Mouse (Mus musculus) embryonic facial prominence, embryonic 15.5 days (tissue): ENCODE measurements around the gene Rora. TPM values are rescaled to one million over a fixed set of nuclear protein-coding genes. Genes with fewer than 3 reads are reported as not detected.

Experiments used
- ATAC-seq: fragments of 200-750 bp; cut with Nextera tagmentation; 2 replicates; pipeline ENCODE4 v1.8.0; 2017; ENCODE audit warnings: low read depth, moderate TSS enrichment; ENCODE audit not compliant: insufficient number of reproducible peaks, low FRiP score, low TSS enrichment
- H3K27ac ChIP-seq: fragments of 300-500 bp; sonication (generic); replicated peaks from 2 replicates; pipeline ENCODE4 v1.5.1; 2015; ENCODE audit warnings: mild to moderate bottlenecking, inconsistent platforms
- H3K27me3 ChIP-seq: fragments of 300-500 bp; sonication (generic); 2 replicates; pipeline ENCODE4 v1.6.1; 2015; ENCODE audit warnings: inconsistent platforms
- H3K36me3 ChIP-seq: fragments of 300-500 bp; sonication (generic); 2 replicates; pipeline ENCODE4 v1.6.1; 2015; ENCODE audit warnings: mild to moderate bottlenecking, inconsistent platforms
- H3K4me1 ChIP-seq: fragments of 300-500 bp; sonication (generic); 2 replicates; pipeline ENCODE4 v1.6.1; 2015; ENCODE audit warnings: inconsistent platforms
- H3K4me2 ChIP-seq: fragments of 300-500 bp; sonication (generic); replicated peaks from 2 replicates; pipeline ENCODE4 v1.6.1; 2015; ENCODE audit warnings: mild to moderate bottlenecking, inconsistent platforms
- H3K4me3 ChIP-seq: fragments of 300-500 bp; sonication (generic); replicated peaks from 2 replicates; pipeline ENCODE4 v1.5.1; 2015; ENCODE audit warnings: mild to moderate bottlenecking, inconsistent platforms
- H3K9ac ChIP-seq: fragments of 300-500 bp; sonication (generic); 2 replicates; pipeline ENCODE4 v1.6.1; 2015; ENCODE audit warnings: inconsistent platforms
- H3K9me3 ChIP-seq: fragments of 300-500 bp; sonication (generic); replicated peaks from 2 replicates; pipeline ENCODE4 v1.6.1; 2016; ENCODE audit warnings: inconsistent platforms
- WGBS: fragments of 180-500 bp; shearing (Covaris S2); methylation state at CpG from one replicate; pipeline ENCODE4 v1.1.7; 2015; 5-methylcytosine and 5-hydroxymethylcytosine counted together
- polyA plus RNA-seq: library from polyadenylated mRNA; unstranded; fragments of >200 nt; fragmentation: Nextera tagmentation; extraction: Ambion mirVana; gene quantifications from 2 replicates; pipeline ENCODE4 v1.2.1, GENCODE M21; 2015

The Rora gene
- polyA plus RNA-seq, 1 experiment from 2014 or later = 27.3 TPM

DNA sequence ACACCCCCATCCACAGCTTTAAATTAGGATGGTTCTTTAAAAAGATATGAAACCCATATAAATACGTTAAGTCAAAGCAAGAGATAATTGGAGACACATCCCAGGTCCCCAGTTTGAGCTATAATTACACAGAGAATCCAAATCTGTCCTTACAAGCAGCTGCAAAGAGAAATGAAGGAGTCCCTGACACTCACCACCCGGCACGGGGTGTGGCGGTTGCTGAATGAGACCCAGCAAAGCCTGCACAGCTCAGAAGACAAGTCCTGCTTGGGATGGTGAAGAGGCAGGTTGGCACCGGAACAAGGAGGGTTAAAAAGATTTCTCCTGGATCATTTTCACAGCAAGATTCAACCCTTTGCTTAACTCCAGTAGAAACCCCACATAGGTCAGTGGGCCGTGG lies 272.8 kb downstream of the Rora start:
- H3K4me2 ChIP-seq = no peak overlapping the region
- peaks cover 12% of the 10 kb centered on the region; the same call in 1 of the 2 replicates for H3K4me1 ChIP-seq
- H3K36me3 ChIP-seq = no peaks in the 10 kb centered on the region
- no peak overlapping the region for H3K27ac ChIP-seq
- 87% methylated on average over 6 of the region's 6 CpGs for WGBS
- no peak overlapping the region for H3K9ac ChIP-seq
- no peaks in the 10 kb centered on the region for H3K9me3 ChIP-seq
- no peak for ATAC-seq
- no peak overlapping the region for H3K4me3 ChIP-seq
- H3K27me3 ChIP-seq = no peaks in the 10 kb centered on the region; the same call in 1 of the 2 replicates

DNA sequence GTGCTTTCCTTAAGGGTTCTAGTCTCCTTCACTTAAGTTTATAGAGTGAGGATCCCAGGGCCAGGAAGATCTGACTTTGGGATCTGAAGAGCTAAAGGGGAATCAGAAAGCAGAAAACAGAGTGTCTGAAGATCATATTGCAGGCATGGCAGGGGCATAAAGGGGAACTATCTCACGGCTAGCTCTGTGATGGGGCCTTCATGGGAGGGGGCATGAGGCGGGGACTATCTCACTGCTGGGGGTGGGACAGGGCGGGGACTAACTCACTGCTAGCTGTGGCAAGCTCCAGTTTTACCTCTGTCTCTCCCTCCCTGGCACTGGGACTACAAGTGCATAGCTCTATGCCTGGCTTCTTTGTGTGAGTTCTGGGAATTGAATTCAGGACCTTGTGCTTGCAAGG lies 279.6 kb downstream of the Rora start:
- WGBS = 51% methylated on average over 3 of the region's 3 CpGs
- Histone ChIP-seq H3K4me1 (peaks cover 11% of the 10 kb centered on the region; the same call in 1 of the 2 replicates), H3K27me3 (no peaks in the 10 kb centered on the region; the same call in 1 of the 2 replicates), H3K36me3 (no peaks in the 10 kb centered on the region), H3K9ac (no peak overlapping the region), H3K4me2 (no peak overlapping the region), H3K4me3 (no peak overlapping the region), H3K27ac (no peak overlapping the region), H3K9me3 (no peaks in the 10 kb centered on the region)
- ATAC-seq = no peak

DNA sequence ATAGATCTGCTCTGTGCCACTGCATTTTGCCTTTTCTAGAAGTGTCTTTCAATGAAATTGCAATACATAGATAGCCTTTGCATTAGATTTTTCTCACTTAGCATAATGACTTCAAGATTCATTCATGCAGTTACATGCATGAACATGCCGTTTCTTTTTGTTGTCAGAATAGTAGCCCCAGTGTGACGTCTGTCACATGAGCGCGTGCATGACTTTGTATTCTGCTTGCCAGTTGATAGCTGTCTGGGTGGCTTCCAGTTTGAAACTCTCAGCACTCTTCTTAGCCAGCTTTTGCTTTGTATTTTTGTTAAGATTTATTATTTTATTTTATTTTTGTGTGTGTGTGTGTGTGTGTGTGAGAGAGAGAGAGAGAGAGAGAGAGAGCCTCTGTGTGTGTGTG lies 280.7 kb downstream of the Rora start:
- Histone ChIP-seq H3K27ac (no peak overlapping the region), H3K4me2 (no peak overlapping the region), H3K4me1 (peaks cover 11% of the 10 kb centered on the region; the same call in 1 of the 2 replicates), H3K9ac (no peak overlapping the region), H3K27me3 (no peaks in the 10 kb centered on the region; the same call in 1 of the 2 replicates), H3K9me3 (no peaks in the 10 kb centered on the region), H3K4me3 (no peak overlapping the region), H3K36me3 (no peaks in the 10 kb centered on the region)
- ATAC-seq = no peak
- 44% methylated on average over 4 of the region's 4 CpGs for WGBS

DNA sequence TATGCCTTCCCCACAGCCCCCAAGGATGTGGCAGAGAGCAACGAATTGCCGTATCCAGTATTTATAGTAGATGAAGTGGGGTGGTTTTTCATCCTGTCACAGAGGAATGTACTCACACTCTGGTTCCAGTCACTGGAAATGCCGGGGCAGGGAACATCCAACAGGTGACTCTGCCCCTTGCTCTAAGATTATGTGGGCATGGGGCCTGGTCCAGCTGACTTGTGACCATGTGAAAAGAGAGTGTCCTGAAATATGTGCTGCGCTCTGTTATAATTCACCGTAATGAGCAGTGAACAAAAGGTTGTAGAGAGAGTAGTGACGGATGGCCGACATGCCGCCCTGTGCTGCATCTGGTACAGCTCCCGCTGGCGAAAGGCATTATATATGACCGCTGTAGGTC lies 282.0 kb downstream of the Rora start:
- no peak for ATAC-seq
- H3K27me3 ChIP-seq = no peaks in the 10 kb centered on the region; the same call in 1 of the 2 replicates
- no peaks in the 10 kb centered on the region for H3K36me3 ChIP-seq
- H3K9me3 ChIP-seq = no peaks in the 10 kb centered on the region
- 92% methylated on average over 11 of the region's 11 CpGs for WGBS
- H3K4me2 ChIP-seq = no peak overlapping the region
- peaks cover 12% of the 10 kb centered on the region for H3K4me1 ChIP-seq
- H3K9ac ChIP-seq = no peak overlapping the region
- H3K4me3 ChIP-seq = no peak overlapping the region
- H3K27ac ChIP-seq = no peak overlapping the region

DNA sequence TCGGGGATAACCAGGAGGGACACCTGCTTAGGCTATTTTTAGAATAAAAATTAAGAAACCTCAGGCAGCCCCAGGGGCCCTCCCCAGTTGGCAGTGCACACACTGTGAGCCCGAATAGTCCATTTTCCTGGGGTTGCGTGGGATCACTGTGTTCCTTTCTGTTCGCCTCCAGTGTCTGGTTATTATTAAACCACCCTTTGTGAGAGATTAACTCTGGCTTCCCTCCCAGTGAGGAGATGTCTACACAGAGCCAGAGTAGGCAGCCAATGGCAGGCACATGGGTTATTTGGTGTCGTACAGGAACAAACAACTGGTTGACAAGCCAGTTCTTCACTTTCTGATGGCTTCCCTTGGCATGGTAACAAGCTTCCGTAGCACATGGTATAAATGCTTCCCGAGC lies 287.5 kb downstream of the Rora start:
- no peaks in the 10 kb centered on the region for H3K27me3 ChIP-seq
- no peak overlapping the region for H3K4me2 ChIP-seq
- WGBS = 28% methylated on average over 7 of the region's 7 CpGs
- 0 out of 2 replicates have a peak overlapping the region, but pooled peaks have one; percentile 22 for H3K27ac ChIP-seq
- no peak for ATAC-seq
- no peaks in the 10 kb centered on the region for H3K9me3 ChIP-seq
- H3K4me3 ChIP-seq = no peak overlapping the region
- no peak overlapping the region for H3K9ac ChIP-seq
- H3K4me1 ChIP-seq = peaks cover 28% of the 10 kb centered on the region
- H3K36me3 ChIP-seq = no peaks in the 10 kb centered on the region

DNA sequence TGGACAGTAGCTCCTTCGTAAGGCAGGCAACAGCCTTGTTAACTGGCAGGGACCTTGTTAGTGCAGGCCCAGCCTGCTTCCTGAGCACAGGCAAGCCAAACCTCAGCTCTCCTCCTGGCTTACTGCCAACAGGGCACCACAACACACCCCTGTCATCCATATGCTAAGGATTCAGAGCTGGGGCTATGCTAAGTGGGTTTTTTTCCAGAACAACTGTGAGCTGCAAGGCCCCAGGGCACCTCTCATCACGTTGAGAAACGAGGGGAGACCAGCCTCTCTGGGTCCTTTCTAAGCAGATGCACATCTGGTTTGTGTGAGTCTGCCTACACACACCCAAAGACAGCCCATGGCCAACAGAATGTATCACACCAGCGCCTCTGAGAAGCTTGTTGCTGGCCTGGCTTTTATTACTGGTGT lies 289.0 kb downstream of the Rora start:
- Histone ChIP-seq H3K4me1 (peaks cover 28% of the 10 kb centered on the region), H3K27me3 (no peaks in the 10 kb centered on the region), H3K4me2 (no peak overlapping the region), H3K9ac (no peak overlapping the region), H3K4me3 (no peak overlapping the region), H3K27ac (peak overlapping the region; percentile 48; the same call in 1 of the 2 replicates), H3K9me3 (no peaks in the 10 kb centered on the region), H3K36me3 (no peaks in the 10 kb centered on the region)
- peak; percentile 90 for ATAC-seq
- WGBS = 12% methylated on average over 4 of the region's 4 CpGs

DNA sequence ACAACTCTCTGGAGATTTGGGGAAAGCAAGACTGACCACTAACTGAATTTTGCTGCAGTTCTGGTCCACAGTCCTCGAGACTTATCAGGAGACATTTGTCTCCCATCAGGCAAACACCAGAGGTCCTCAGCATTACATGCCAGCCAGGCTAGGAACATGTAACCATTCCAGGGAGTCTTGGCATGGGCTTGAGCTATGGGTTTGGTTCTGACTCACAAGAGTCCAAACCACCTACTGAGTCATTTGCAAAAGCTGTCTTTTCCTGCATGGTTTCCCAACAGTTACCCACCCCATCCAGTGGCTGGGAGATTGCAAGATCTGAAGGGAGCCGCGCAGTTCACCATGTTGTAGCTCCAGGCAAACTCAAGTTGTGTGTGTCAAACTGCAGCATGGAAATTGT lies 290.4 kb downstream of the Rora start:
- Histone ChIP-seq H3K4me2 (no peak overlapping the region), H3K36me3 (no peaks in the 10 kb centered on the region), H3K4me3 (no peak overlapping the region), H3K9me3 (no peaks in the 10 kb centered on the region), H3K9ac (no peak overlapping the region), H3K27ac (no peak overlapping the region), H3K4me1 (peaks cover 28% of the 10 kb centered on the region), H3K27me3 (no peaks in the 10 kb centered on the region)
- WGBS = 91% methylated on average over 3 of the region's 3 CpGs
- ATAC-seq = no peak

DNA sequence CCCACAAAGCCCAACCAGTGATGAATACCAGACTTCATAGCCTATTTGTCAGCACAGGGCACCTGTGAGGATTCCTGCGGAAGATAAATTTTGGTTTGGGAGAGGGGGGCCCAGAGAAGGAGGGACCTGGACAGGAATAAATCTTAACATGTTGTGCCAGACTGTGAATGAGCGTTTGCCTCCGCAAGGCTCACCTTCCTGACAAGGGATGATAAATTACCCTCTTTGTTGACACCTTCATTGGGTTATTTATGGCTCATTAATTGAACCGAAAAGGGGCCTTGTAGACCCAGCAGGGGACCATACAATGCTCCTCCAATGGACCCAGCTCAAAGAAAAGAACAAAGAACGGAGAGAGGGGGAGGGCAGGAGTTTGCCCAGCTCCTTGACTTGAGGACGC lies 294.1 kb downstream of the Rora start:
- no peaks in the 10 kb centered on the region for H3K36me3 ChIP-seq
- no peak for ATAC-seq
- no peak overlapping the region for H3K4me3 ChIP-seq
- H3K27me3 ChIP-seq = no peaks in the 10 kb centered on the region
- H3K9me3 ChIP-seq = no peaks in the 10 kb centered on the region
- peaks cover 4% of the 10 kb centered on the region for H3K4me1 ChIP-seq
- no peak overlapping the region for H3K27ac ChIP-seq
- no peak overlapping the region for H3K9ac ChIP-seq
- no peak overlapping the region for H3K4me2 ChIP-seq
- WGBS = 55% methylated on average over 6 of the region's 6 CpGs

DNA sequence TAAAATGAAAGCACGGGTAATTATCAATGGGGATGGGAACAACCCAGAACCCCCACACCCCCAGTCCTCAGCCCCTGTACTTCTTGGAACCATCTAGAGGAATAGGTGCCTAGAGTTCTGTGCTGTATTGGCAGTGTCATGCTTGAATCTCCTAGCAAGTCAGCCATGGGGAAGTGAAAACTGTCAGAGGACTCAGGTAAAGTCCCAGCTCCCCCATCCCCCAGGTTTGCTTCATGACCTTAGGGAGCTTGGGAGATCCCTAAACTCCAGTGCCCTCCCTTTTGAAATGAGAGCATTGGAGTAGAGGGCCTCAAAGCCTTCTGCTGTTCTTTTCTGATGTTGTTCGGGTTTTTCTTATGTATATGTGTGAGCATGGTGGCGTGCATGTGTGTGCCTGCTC lies 294.6 kb downstream of the Rora start:
- 89% methylated on average over 3 of the region's 3 CpGs for WGBS
- no peak for ATAC-seq
- no peak overlapping the region for H3K4me2 ChIP-seq
- no peaks in the 10 kb centered on the region for H3K4me1 ChIP-seq
- H3K9me3 ChIP-seq = no peaks in the 10 kb centered on the region
- no peak overlapping the region for H3K27ac ChIP-seq
- no peaks in the 10 kb centered on the region for H3K27me3 ChIP-seq
- no peaks in the 10 kb centered on the region for H3K36me3 ChIP-seq
- H3K4me3 ChIP-seq = no peak overlapping the region
- no peak overlapping the region for H3K9ac ChIP-seq

DNA sequence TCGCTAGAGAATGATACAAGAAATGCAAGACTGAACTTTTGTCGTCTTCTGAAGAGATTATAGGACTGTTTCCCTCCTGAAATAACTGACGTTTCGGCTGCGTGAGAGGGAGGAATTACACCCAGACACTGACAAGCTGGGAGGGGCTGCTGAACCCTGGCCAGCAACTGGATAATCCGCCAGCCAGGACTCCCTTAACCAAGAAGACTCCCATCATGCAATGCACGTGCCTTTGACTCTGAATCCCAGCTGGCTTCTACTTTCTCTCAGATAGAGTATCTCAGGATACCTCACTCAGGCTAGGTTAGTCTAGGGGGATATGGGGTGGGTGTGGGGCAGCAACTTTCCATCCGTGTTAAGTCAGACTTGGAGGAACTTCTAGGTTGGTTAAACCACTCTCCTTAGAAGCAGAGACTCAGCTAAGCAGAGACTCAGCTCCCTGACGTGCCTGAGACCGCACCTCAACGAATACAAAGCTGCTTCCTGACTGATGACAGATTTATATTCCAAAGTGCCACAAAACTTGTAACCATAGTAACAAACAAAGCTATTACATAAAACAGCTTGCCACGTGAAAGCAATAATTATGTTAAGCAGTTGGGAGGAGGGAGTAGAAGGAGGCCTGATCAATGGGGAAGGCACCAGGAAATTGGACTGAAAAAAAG lies 302.8 kb downstream of the Rora start:
- H3K4me1 ChIP-seq = 0 out of 2 replicates have a peak, but pooled peaks cover 6% of the 10 kb centered on the region
- peak; percentile 11; the same call in 1 of the 2 replicates for ATAC-seq
- H3K27me3 ChIP-seq = no peaks in the 10 kb centered on the region
- 0 out of 2 replicates have a peak overlapping the region, but pooled peaks have one; percentile 48 for H3K27ac ChIP-seq
- H3K36me3 ChIP-seq = no peaks in the 10 kb centered on the region
- H3K9me3 ChIP-seq = no peaks in the 10 kb centered on the region
- no peak overlapping the region for H3K9ac ChIP-seq
- H3K4me2 ChIP-seq = no peak overlapping the region
- 35% methylated on average over 12 of the region's 12 CpGs for WGBS
- H3K4me3 ChIP-seq = no peak overlapping the region

DNA sequence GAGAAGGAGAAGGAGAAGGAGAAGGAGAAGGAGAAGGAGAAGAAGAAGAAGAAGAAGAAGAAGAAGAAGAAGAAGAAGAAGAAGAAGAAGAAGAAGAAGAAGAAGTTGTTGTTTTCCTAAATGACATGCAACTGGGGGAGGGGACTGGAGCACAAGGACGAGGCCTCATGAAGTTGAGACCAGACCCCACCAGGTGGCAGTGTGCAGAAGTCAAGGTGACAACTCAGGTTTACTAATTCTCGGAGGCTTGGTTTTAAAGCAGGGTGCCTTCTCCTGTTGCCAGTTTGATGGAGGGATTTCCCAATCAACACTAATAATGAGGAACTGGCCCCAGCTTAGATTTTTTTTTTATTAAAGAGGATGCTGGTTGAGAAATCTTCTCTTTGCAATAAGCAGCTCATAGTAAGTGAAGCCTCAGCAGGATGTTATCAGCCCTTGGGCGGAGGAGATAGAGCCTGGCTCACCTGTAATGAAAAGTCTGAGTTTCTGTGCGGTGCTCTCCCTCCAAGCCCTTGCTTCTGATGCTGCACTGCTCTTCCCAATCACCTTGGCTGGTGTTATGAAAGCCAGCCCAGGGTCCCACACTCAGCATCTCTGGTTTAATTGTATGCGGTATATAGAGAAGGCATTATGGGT lies 303.5 kb downstream of the Rora start:
- Histone ChIP-seq H3K27ac (no peak overlapping the region), H3K36me3 (no peaks in the 10 kb centered on the region), H3K4me3 (no peak overlapping the region), H3K4me2 (no peak overlapping the region), H3K27me3 (no peaks in the 10 kb centered on the region), H3K9me3 (no peaks in the 10 kb centered on the region), H3K4me1 (0 out of 2 replicates have a peak, but pooled peaks cover 6% of the 10 kb centered on the region), H3K9ac (no peak overlapping the region)
- 62% methylated on average over 5 of the region's 5 CpGs for WGBS
- no peak for ATAC-seq
